Mouse (Mus musculus) heart, adult 11 months (tissue): ENCODE measurements around the gene Zfp653.

Source experiments
- DNase-seq: peaks from one replicate; pipeline ENCODE4 v3.0.0; 2022

The Zfp653 gene

DNA sequence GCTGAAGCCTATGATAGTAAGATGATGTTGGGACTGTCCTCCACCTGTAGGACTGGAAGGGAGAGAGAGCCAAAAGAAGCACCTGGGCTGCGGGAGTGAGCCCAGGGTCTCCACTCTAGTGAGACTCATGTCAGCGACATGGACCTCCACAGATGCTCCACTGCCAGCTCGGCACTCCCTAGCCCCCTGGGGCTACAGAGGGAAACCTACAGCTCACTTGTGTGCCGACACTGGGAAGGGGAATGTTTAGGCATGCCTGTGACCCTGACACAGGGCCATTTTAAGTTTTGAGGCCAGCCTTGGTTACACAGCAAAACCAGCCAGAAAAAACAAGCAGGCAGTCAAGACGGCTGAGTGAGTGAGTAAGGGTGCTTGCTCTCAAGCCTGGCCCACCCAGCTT is 4.0 kb downstream of the Zfp653 start:
- DNase-seq = peak; percentile 83

DNA sequence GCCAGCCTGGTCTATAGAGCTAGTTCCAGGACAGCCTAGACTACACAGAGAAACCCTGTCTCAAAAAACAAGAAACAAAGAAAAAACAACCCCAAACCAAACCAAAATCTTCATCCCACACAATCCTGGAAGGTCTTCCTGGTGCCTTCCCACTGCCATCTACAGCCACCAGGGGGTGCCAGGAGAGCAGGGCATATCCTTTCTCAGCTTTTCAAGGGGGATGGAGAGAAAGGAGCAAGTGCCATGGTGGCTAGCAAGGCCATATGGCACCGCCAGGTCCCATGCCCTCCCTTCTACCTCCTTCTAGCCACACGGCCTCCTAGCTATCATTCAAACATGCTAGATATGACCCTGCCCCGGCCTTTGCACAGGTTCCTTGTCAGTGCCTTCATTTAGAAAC is 4.7 kb downstream of the Zfp653 start:
- peak; percentile 92 for DNase-seq

DNA sequence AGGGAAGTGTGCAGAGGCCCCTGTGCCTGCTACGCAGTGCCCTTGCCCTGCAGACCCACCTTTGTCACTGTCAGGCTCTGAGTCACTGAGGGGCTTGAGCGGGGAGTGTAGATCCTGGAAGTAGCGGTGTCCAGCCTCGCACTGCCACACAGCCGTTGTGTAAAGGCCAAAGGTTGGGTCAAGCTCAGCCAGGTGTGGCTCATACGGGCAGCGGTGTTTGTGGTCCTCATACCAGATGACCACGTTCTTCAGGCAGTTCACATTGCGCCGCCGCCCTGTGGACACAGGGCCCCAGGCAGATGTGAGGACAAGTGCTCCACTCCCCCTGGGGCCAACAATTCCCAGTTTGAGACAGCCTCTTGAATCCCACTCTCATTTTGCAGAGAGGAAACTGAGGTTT is 5.5 kb downstream of the Zfp653 start:
- peak; percentile 87 for DNase-seq

DNA sequence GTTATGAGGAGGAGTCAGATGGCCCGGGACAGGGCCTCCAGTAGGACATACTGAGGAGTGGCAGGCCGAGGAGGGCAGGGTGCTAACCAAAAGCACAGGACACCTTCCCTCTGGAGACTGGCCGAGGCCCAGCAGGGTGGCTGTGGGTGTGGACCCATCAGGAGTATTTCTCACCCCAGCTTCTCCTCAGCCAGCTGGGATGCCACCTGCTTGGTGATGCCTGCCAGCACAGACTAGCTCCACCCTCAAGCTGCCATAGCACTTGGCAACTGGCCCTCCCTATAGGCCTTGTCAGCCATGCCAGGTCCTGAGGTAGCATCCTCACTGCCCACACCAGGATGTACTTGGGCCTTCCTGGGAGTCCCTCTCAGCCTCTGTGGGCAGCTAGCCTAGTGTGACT is 6.8 kb downstream of the Zfp653 start:
- peak; percentile 86 for DNase-seq

DNA sequence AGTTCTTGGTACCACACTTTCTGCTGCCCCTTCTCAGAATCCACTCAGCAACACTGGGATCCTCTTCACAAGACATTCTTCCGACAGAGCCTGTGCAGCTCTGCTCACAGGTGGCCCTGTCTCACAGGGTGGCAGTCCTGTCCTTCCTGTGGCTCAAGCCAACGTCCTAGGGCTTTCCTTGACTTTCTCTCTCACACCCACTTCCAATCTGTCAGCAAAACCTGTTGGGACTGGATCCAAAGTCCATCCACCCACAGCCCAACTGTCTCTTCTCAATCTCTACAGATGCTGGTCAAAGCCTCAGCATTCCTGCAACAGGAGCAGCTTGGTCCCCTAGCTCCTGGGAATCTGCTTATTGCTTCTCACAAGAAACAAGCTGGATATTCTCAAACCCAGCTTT is 9.8 kb downstream of the Zfp653 start:
- no peak for DNase-seq

- DNase-seq = peak; percentile 98
These were observed 13.2 kb downstream of the Zfp653 start for GRCm38 (mm10) chr9:22058011-22058424.

DNA sequence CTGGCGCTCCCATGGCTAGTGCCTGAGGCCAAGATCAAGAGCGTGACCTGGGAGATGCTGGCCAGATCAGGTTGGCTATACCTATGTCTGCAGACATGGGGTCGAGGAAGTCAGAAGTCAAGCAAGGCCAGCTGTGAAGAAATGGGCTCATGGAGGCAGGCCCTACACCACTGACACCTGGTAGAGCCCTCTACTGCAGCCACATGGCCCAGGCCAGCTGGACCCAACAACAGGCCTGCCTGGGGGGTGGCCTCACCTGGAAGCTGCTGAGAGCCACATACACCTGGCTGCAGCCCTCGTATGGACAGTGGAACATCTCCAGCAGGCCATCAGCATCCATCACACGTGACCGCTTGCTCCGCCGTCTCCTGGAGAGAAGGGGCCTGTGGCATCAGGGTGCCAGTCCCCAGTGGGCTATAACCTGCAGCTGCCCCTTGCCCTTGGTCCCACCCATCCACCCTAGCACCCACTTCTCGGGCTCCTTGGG is 14.1 kb downstream of the Zfp653 start:
- DNase-seq = peak; percentile 92

DNA sequence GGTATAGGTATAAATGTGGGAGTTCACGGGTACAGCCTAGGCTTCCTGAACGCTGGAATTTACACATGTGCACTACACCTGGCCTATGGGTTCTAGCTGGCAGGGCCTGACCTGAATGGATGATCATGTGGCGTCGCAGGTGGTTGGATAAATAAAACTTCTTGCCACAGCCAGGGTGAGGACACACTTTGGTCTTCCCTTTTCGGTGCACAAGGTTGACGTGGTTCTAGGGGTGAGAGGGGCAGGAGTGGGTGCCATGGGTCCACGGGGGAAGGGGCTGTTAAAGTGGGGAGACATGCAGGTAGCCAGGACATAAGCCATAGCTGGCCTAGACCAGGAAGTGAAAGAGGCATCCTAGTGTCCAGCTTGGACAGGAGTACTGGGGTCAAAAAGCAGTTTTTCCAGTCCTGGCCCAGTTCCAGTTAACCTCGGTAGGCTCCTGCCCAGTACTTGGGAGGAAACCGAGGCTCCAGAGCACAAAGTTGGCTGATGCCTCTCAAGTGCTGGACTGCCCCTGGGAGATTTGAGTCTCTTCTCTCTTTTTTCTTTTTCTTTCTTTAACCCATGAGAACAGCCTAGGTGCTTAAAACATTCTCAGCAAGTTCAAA is 14.8 kb downstream of the Zfp653 start:
- no peak for DNase-seq

DNA sequence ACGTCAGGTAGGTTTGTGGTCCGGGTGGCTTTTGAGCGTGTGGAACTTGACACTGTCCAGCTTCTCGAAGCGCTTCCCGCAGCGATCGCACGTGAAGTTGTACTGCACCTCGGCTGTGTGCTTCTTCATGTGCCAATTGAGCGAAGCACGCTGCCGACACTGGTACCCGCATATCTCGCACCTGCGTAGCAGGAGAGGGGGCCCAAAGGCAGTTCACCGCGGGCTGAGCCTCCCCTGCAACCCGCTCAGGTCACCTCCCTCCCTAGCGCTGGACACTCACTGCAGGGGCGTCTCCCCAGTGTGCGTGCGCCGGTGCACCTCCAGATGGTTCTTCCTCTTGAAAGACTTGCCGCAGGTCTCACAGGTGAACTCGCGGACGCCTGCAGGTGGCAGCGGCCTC is 15.5 kb downstream of the Zfp653 start:
- DNase-seq = no peak

- DNase-seq = peak; percentile 96
These were observed 16.6 kb downstream of the Zfp653 start for GRCm38 (mm10) chr9:22054411-22055076.

GRCm38 (mm10) chr9:22053657-22054056 is 17.5 kb downstream of the Zfp653 start:
- DNase-seq = no peak

- no peak for DNase-seq
These were observed 19.3 kb downstream of the Zfp653 start, which contains the start of gene Elavl3 for GRCm38 (mm10) chr9:22051958-22052254. Gene Elavl3 (minus strand): TSS chr9:22052023.

DNA sequence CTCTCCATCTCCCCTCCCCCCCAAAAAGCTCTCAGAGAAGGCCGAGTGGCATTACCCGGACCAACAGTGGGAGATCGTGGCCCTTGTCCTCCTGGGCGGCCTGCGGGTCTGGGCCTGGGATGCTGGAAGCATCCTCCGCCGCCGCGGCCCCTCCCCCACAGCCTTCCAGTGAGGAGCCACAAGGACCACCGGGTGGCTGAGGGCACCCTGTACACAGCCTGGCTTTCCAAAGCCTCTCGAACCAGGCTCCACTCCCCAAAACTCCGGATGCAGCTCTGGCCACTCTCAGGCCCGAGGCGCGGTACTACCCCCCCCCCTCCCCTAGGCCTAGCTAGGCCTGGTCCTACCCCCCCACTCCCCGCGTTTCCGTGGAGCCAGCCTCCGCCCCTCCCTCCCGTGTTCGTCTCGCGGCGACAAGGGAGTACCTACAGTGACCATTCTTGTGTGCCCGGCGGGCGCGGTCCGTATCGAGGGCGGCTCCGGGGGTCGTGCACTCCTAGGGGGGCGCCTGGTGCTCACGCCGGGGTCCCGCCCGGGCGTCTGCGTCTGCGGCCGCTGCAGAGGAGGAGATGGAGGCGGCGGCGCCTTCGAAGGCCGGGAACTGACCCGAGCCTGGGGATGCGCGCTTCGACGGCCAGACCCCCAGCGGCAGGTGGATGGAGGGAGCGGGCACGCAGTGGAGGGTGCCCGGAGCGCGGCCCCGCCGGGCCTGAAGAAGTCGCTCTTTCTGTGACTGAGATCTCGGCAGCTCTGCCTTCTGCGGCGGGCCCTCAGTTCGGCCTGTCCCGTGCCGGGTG is 19.8 kb downstream of the Zfp653 start:
- DNase-seq = no peak

DNA sequence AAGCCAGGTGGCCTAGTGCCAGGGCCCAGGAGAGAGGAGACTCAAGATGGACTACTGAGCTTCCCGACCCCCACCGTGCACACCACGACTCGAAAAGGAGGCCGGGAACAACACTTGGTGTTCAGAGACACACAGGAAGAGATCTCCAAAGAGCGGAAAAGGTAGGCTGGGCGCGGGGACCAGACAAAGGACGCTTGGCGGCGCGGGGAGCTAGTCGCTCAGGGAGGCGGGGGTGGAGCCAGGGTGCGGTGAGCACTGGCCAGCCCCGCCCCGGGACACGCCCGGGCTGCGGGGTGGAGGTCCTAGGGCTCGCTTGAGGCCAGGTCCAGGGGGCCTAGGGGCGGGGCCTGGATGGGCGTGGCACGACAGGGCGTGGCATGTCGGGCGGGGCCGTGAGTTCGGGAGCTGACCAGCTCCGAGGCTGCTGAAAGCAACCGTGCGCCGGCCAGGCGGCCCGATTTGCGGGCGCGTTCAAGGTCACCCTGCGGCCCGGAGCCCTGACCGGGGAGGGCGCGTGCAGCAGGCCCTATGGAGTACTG is 20.8 kb downstream of the Zfp653 start:
- DNase-seq = peak; percentile 92

DNA sequence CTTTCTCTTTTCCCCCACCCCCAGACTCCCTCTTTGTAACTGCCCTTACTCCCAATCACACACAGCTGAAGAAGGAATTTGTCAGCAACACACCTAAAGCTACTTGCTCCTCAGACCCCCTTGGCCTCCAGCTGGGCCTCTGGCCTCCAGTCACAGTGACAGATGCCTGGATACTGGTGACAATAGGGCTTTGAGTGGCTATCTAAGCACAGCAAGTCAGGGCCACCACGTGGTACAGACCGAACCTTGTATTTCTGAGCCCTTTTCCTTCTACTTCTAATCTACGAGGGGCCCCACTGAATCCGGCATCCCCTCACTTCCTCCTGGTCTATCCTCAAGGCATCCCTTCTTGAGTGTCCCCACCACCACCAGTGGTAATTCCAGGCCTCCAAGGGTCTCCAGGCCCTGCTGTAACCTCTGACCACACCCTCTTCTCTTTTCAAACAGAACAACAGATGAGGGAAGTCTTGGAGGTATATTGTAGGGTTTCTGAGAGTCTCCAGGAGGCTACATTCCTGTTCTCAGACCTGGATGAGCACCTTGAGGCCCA is 21.4 kb downstream of the Zfp653 start:
- DNase-seq = no peak

GRCm38 (mm10) chr9:22049315-22049714 is 21.9 kb downstream of the Zfp653 start:
- DNase-seq = peak; percentile 90

DNA sequence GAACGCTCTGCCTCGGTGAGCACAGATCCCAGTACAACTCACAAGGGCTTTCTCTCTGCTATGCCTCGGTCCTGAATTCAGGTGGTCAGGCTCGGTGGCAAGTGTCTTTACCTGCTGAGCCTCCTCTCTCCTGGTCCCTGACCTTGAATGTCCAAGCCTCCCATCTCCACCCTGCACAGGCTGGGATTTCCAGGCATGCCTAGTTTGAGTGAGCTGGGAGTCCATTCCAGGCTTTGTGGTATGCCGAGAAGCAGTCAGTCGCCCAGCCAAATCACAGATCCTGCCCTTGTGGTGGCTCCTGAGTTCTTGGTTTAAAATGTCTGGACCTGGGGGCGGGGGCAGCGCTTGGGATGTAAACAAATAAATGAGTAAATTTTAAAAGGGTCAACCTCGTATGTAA is 23.8 kb downstream of the Zfp653 start:
- no peak for DNase-seq

GRCm38 (mm10) chr9:22041832-22042231 is 29.3 kb downstream of the Zfp653 start:
- DNase-seq = no peak

- DNase-seq = no peak
These were observed 33.4 kb downstream of the Zfp653 start for GRCm38 (mm10) chr9:22037826-22038225.

GRCm38 (mm10) chr9:22035300-22036044 is 35.7 kb downstream of the Zfp653 start:
- no peak for DNase-seq

- DNase-seq = no peak
These were observed 40.8 kb downstream of the Zfp653 start for GRCm38 (mm10) chr9:22030386-22030785.

DNA sequence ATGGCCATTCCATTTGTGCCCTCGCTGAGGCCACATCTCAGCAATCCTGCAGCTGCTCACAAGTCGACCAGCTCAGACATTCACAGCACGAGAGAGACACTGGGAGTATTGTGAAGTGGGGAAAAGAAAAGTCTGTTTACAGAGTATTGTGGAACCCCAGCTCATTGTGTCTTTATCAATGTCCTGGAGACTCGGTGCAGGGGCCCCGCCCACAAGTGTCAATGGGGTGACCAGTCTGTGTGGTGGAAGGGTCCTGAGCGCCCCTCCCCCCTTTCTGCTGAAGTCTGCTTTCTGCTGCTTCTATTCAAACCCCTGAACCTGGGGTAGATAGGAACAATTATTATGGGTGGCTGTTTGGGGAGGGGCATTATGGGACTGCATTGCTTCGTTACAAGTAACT is 42.7 kb downstream of the Zfp653 start:
- DNase-seq = no peak

- DNase-seq = no peak
These were observed 46.6 kb downstream of the Zfp653 start for GRCm38 (mm10) chr9:22024592-22024991.
